Mouse (Mus musculus): ENCODE results near the gene Fam240a. TPM values are rescaled to one million over a fixed set of nuclear protein-coding genes. Genes with fewer than 3 reads are reported as not detected.
A peak's percentile ranks its signal among the peaks of the same experiment; 100 is the strongest.

Gene Fam240a
- polyA plus RNA-seq, 1 experiment from 2014 or later = not detected

- 79% methylated on average over 4 of the region's 4 CpGs for WGBS
- no peak for ATAC-seq
- no peak overlapping the region for H3K27ac ChIP-seq (ENCODE audit: low read length)
- no peaks in the 10 kb centered on the region for H3K36me3 ChIP-seq (ENCODE audit: control insufficient read depth, insufficient read depth, low read length)
- H3K9ac ChIP-seq (ENCODE audit: low read depth, low read length) = no peak overlapping the region
- H3K4me3 ChIP-seq (ENCODE audit: low read depth, low read length) = no peak overlapping the region
- no peaks in the 10 kb centered on the region; the same call in 1 of the 2 replicates for H3K9me3 ChIP-seq (replicated peaks; ENCODE audit: control insufficient read depth, low read length, poor library complexity, severe bottlenecking)
- H3K27me3 ChIP-seq (ENCODE audit: control insufficient read depth, insufficient read depth, low read depth, low read length) = no peaks in the 10 kb centered on the region
- no peaks in the 10 kb centered on the region for H3K4me1 ChIP-seq (ENCODE audit: control insufficient read depth, insufficient read depth, low read length)
- no peak overlapping the region for H3K4me2 ChIP-seq (ENCODE audit: low read length)
These were observed 8.6 kb downstream of the Fam240a start for GRCm38 (mm10) chr9:110907838-110908630.

- 91% methylated on average over 11 of the region's 11 CpGs for whole genome bisulfite sequencing
- Histone ChIP-seq H3K4me2 (ENCODE audit: low read length) (no peak overlapping the region), H3K27ac (ENCODE audit: low read length) (no peak overlapping the region), H3K4me1 (ENCODE audit: control insufficient read depth, insufficient read depth, low read length) (no peaks in the 10 kb centered on the region), H3K4me3 (ENCODE audit: low read depth, low read length) (no peak overlapping the region), H3K27me3 (ENCODE audit: control insufficient read depth, insufficient read depth, low read depth, low read length) (no peaks in the 10 kb centered on the region), H3K9ac (ENCODE audit: low read depth, low read length) (no peak overlapping the region), H3K36me3 (ENCODE audit: control insufficient read depth, insufficient read depth, low read length) (no peaks in the 10 kb centered on the region), H3K9me3 (replicated peaks; ENCODE audit: control insufficient read depth, low read length, poor library complexity, severe bottlenecking) (no peaks in the 10 kb centered on the region; the same call in 1 of the 2 replicates)
- no peak for ATAC-seq
These were observed 9.3 kb downstream of the Fam240a start for GRCm38 (mm10) chr9:110907201-110907837.

GRCm38 (mm10) chr9:110902271-110902670 is 14.4 kb downstream of the Fam240a start:
- no peaks in the 10 kb centered on the region for H3K36me3 ChIP-seq (ENCODE audit: control insufficient read depth, insufficient read depth, low read length)
- no peak overlapping the region for H3K27ac ChIP-seq (ENCODE audit: low read length)
- WGBS = 88% methylated on average over 4 of the region's 4 CpGs
- H3K4me3 ChIP-seq (ENCODE audit: low read depth, low read length) = no peak overlapping the region
- no peak overlapping the region for H3K9ac ChIP-seq (ENCODE audit: low read depth, low read length)
- H3K4me2 ChIP-seq (ENCODE audit: low read length) = no peak overlapping the region
- H3K27me3 ChIP-seq (ENCODE audit: control insufficient read depth, insufficient read depth, low read depth, low read length) = no peaks in the 10 kb centered on the region
- ATAC-seq = no peak
- no peaks in the 10 kb centered on the region for H3K4me1 ChIP-seq (ENCODE audit: control insufficient read depth, insufficient read depth, low read length)
- no peaks in the 10 kb centered on the region for H3K9me3 ChIP-seq (replicated peaks; ENCODE audit: control insufficient read depth, low read length, poor library complexity, severe bottlenecking)

GRCm38 (mm10) chr9:110901204-110901603 is 15.5 kb downstream of the Fam240a start:
- no peaks in the 10 kb centered on the region for H3K9me3 ChIP-seq (replicated peaks; ENCODE audit: control insufficient read depth, low read length, poor library complexity, severe bottlenecking)
- peaks cover 4% of the 10 kb centered on the region; the same call in 1 of the 2 replicates for H3K4me1 ChIP-seq (ENCODE audit: control insufficient read depth, insufficient read depth, low read length)
- H3K27ac ChIP-seq (ENCODE audit: low read length) = no peak overlapping the region
- no peak for ATAC-seq
- H3K9ac ChIP-seq (ENCODE audit: low read depth, low read length) = no peak overlapping the region
- 87% methylated on average over 6 of the region's 6 CpGs for WGBS
- H3K4me3 ChIP-seq (ENCODE audit: low read depth, low read length) = no peak overlapping the region
- H3K27me3 ChIP-seq (ENCODE audit: control insufficient read depth, insufficient read depth, low read depth, low read length) = no peaks in the 10 kb centered on the region
- H3K4me2 ChIP-seq (ENCODE audit: low read length) = no peak overlapping the region
- no peaks in the 10 kb centered on the region for H3K36me3 ChIP-seq (ENCODE audit: control insufficient read depth, insufficient read depth, low read length)

- Histone ChIP-seq H3K4me1 (ENCODE audit: control insufficient read depth, insufficient read depth, low read length) (peaks cover 4% of the 10 kb centered on the region; the same call in 1 of the 2 replicates), H3K36me3 (ENCODE audit: control insufficient read depth, insufficient read depth, low read length) (no peaks in the 10 kb centered on the region), H3K4me3 (ENCODE audit: low read depth, low read length) (no peak overlapping the region), H3K4me2 (ENCODE audit: low read length) (no peak overlapping the region), H3K9me3 (replicated peaks; ENCODE audit: control insufficient read depth, low read length, poor library complexity, severe bottlenecking) (no peaks in the 10 kb centered on the region), H3K27ac (ENCODE audit: low read length) (no peak overlapping the region), H3K9ac (ENCODE audit: low read depth, low read length) (no peak overlapping the region), H3K27me3 (ENCODE audit: control insufficient read depth, insufficient read depth, low read depth, low read length) (no peaks in the 10 kb centered on the region)
- 62% methylated on average over 10 of the region's 10 CpGs for WGBS
- no peak for ATAC-seq
These were observed 17.1 kb downstream of the Fam240a start for GRCm38 (mm10) chr9:110899451-110900008.

- Histone ChIP-seq H3K9me3 (replicated peaks; ENCODE audit: control insufficient read depth, low read length, poor library complexity, severe bottlenecking) (no peaks in the 10 kb centered on the region), H3K9ac (ENCODE audit: low read depth, low read length) (no peak overlapping the region; the same call in 1 of the 2 replicates), H3K27me3 (ENCODE audit: control insufficient read depth, insufficient read depth, low read depth, low read length) (no peaks in the 10 kb centered on the region), H3K27ac (ENCODE audit: low read length) (no peak overlapping the region), H3K4me1 (ENCODE audit: control insufficient read depth, insufficient read depth, low read length) (peaks cover 4% of the 10 kb centered on the region; the same call in 1 of the 2 replicates), H3K4me2 (ENCODE audit: low read length) (peak overlapping the region; percentile 40), H3K4me3 (ENCODE audit: low read depth, low read length) (no peak overlapping the region), H3K36me3 (ENCODE audit: control insufficient read depth, insufficient read depth, low read length) (no peaks in the 10 kb centered on the region)
- 6% methylated on average over 6 of the region's 6 CpGs for WGBS
- ATAC-seq = 0 out of 2 replicates have a peak, but pooled peaks have one; percentile 51
These were observed 20.1 kb downstream of the Fam240a start for GRCm38 (mm10) chr9:110896595-110896994.

GRCm38 (mm10) chr9:110895994-110896393 is 20.7 kb downstream of the Fam240a start:
- no peak overlapping the region; the same call in 1 of the 2 replicates for H3K9ac ChIP-seq (ENCODE audit: low read depth, low read length)

GRCm38 (mm10) chr9:110895507-110895906 is 21.2 kb downstream of the Fam240a start:
- Histone ChIP-seq H3K36me3 (ENCODE audit: control insufficient read depth, insufficient read depth, low read length) (no peaks in the 10 kb centered on the region), H3K9ac (ENCODE audit: low read depth, low read length) (no peak overlapping the region), H3K27me3 (ENCODE audit: control insufficient read depth, insufficient read depth, low read depth, low read length) (no peaks in the 10 kb centered on the region), H3K4me1 (ENCODE audit: control insufficient read depth, insufficient read depth, low read length) (peaks cover 4% of the 10 kb centered on the region; the same call in 1 of the 2 replicates), H3K27ac (ENCODE audit: low read length) (no peak overlapping the region), H3K4me2 (ENCODE audit: low read length) (no peak overlapping the region), H3K9me3 (replicated peaks; ENCODE audit: control insufficient read depth, low read length, poor library complexity, severe bottlenecking) (no peaks in the 10 kb centered on the region), H3K4me3 (ENCODE audit: low read depth, low read length) (no peak overlapping the region)
- ATAC-seq = no peak
- 56% methylated on average over 5 of the region's 5 CpGs for whole genome bisulfite sequencing

More at GRCm38 (mm10) chr9:110895994-110896393, 20.7 kb downstream of the Fam240a start:
- H3K4me3 ChIP-seq (ENCODE audit: low read depth, low read length) = no peak overlapping the region
- no peaks in the 10 kb centered on the region for H3K27me3 ChIP-seq (ENCODE audit: control insufficient read depth, insufficient read depth, low read depth, low read length)
- H3K4me2 ChIP-seq (ENCODE audit: low read length) = peak overlapping the region; percentile 40
- no peaks in the 10 kb centered on the region for H3K36me3 ChIP-seq (ENCODE audit: control insufficient read depth, insufficient read depth, low read length)
- ATAC-seq = peak; percentile 51; the same call in 1 of the 2 replicates
- no peak overlapping the region for H3K27ac ChIP-seq (ENCODE audit: low read length)
- no peaks in the 10 kb centered on the region for H3K9me3 ChIP-seq (replicated peaks; ENCODE audit: control insufficient read depth, low read length, poor library complexity, severe bottlenecking)
- peaks cover 4% of the 10 kb centered on the region; the same call in 1 of the 2 replicates for H3K4me1 ChIP-seq (ENCODE audit: control insufficient read depth, insufficient read depth, low read length)
- WGBS = 12% methylated on average over 7 of the region's 7 CpGs

All from midbrain, embryonic 16.5 days (tissue).